Mouse (Mus musculus): ENCODE results near the gene Sec61g. TPM values are rescaled to one million over a fixed set of nuclear protein-coding genes. Genes with fewer than 3 reads are reported as not detected.

Gene Sec61g
- 20.7 and 28.8 TPM in 2 replicates for polyA plus RNA-seq (2012; rRNA removed)

GRCm38 (mm10) chr11:16508052-16508654 lies at the start of gene Sec61g:
TSS of gene Sec61g (minus strand) at chr11:16508484.
- Histone ChIP-seq H3K4me3 (ENCODE audit: insufficient read depth, low read length) (peak within 1 kb of the TSS; percentile 58), H3K27ac (ENCODE audit: insufficient read depth, low read length) (peak within 1 kb of the TSS; percentile 42; the same call in 1 of the 2 replicates), H3K4me1 (ENCODE audit: control insufficient read depth, insufficient read depth, low read length) (peaks cover 2% of the 10 kb centered on the region; the same call in 1 of the 2 replicates)
- TF ChIP-seq CTCF (IDR thresholded peaks at IDR 0.05; ENCODE audit: extremely low read depth, insufficient read depth, low read length) (no peak), POLR2A (IDR thresholded peaks at IDR 0.05; ENCODE audit: extremely low read depth, insufficient read depth, low read length) (peak; percentile 96)

GRCm38 (mm10) chr11:16546421-16547163 lies 38.3 kb upstream of the Sec61g start:
- TF ChIP-seq POLR2A (IDR thresholded peaks at IDR 0.05; ENCODE audit: extremely low read depth, insufficient read depth, low read length) (no peak), CTCF (IDR thresholded peaks at IDR 0.05; ENCODE audit: extremely low read depth, insufficient read depth, low read length) (no peak)
- H3K27ac ChIP-seq (ENCODE audit: insufficient read depth, low read length), result no peak overlapping the region
- no peaks in the 10 kb centered on the region for H3K4me1 ChIP-seq (ENCODE audit: control insufficient read depth, insufficient read depth, low read length)
- H3K4me3 ChIP-seq (ENCODE audit: insufficient read depth, low read length), result no peak overlapping the region

- TF ChIP-seq CTCF (IDR thresholded peaks at IDR 0.05; ENCODE audit: extremely low read depth, insufficient read depth, low read length), result no peak
- TF ChIP-seq POLR2A (IDR thresholded peaks at IDR 0.05; ENCODE audit: extremely low read depth, insufficient read depth, low read length), result no peak
- Histone ChIP-seq H3K4me3 (ENCODE audit: insufficient read depth, low read length) (no peak overlapping the region), H3K27ac (ENCODE audit: insufficient read depth, low read length) (no peak overlapping the region), H3K4me1 (ENCODE audit: control insufficient read depth, insufficient read depth, low read length) (no peaks in the 10 kb centered on the region)
These were observed 29.1 kb upstream of the Sec61g start for GRCm38 (mm10) chr11:16537379-16537778.

DNA sequence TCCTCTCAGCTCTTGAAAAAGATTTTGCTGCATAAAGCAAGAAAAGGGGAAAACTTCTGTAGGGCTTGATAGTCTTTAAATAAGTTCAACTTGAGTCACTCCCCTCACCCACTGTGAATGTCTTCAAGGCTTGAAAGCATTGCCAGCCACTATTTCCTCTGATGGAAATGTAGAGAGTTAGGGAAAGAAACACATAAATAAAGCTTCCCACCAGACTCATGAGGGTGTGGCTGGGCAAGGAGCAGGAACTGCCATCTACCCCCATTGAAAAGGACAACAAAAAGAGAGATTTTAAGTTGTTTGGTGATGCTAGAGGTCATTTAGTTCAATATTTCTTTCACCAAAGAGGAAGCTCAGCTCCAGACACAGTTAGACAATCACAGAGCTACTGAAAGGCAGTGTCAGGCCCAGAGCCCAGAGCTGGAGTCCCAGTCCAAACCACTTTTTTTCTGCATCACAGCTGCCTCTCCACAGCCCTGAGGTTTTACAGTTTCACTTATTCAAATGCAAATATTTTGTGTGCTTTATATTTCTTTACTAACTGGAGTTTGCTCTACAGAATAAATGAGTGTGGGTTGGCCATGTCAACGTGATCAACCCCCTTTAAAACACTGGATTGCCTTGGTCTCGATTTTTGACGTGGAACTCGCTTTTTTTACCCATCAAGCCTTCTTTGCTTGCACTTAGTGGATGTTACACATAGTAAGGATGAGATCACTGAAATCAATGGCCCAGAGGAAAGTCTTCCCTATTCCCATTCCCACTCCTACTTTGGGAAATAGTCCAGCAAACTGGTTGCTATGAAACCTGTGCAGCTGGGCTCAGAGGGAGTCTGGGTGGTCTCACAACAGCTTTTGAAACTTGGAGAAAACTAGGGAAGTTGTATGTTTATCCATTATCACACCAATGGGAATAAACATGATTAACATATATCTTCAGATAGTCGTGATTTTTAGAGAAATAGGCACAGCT lies 26.6 kb upstream of the Sec61g start:
- H3K4me3 ChIP-seq (ENCODE audit: insufficient read depth, low read length), result no peak overlapping the region
- no peak overlapping the region for H3K27ac ChIP-seq (ENCODE audit: insufficient read depth, low read length)
- TF ChIP-seq CTCF (IDR thresholded peaks at IDR 0.05; ENCODE audit: extremely low read depth, insufficient read depth, low read length), result no peak
- TF ChIP-seq POLR2A (IDR thresholded peaks at IDR 0.05; ENCODE audit: extremely low read depth, insufficient read depth, low read length), result no peak
- no peaks in the 10 kb centered on the region for H3K4me1 ChIP-seq (ENCODE audit: control insufficient read depth, insufficient read depth, low read length)

DNA sequence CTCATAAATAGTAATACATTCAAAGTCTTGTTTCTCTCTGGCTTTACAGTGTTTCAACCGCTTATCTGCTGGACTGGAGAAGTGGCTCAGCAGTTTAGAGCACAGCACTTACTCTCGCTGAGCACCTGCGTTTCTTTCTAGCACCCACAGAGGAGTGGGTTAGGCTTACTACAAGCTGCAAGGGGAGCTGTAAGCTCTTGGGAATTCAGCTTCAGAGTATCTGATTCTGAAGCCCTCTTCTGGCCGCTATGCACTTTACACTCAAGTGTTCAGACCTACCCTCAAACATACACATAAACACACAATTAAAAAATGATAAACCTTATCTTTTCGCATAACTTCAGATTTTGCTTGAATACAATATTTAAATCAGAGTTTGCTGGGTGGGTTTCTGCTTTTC lies 24.6 kb upstream of the Sec61g start:
- 0 out of 2 replicates have a peak, but pooled peaks have one; percentile 2 for TF ChIP-seq CTCF (IDR thresholded peaks at IDR 0.05; ENCODE audit: extremely low read depth, insufficient read depth, low read length)
- TF ChIP-seq POLR2A (IDR thresholded peaks at IDR 0.05; ENCODE audit: extremely low read depth, insufficient read depth, low read length), result no peak
- Histone ChIP-seq H3K4me3 (ENCODE audit: insufficient read depth, low read length) (no peak overlapping the region), H3K4me1 (ENCODE audit: control insufficient read depth, insufficient read depth, low read length) (no peaks in the 10 kb centered on the region), H3K27ac (ENCODE audit: insufficient read depth, low read length) (no peak overlapping the region)

GRCm38 (mm10) chr11:16528909-16529308 lies 20.6 kb upstream of the Sec61g start:
- no peak overlapping the region for H3K27ac ChIP-seq (ENCODE audit: insufficient read depth, low read length)
- TF ChIP-seq CTCF (IDR thresholded peaks at IDR 0.05; ENCODE audit: extremely low read depth, insufficient read depth, low read length), result no peak
- no peak for TF ChIP-seq POLR2A (IDR thresholded peaks at IDR 0.05; ENCODE audit: extremely low read depth, insufficient read depth, low read length)
- H3K4me1 ChIP-seq (ENCODE audit: control insufficient read depth, insufficient read depth, low read length), result no peaks in the 10 kb centered on the region
- no peak overlapping the region for H3K4me3 ChIP-seq (ENCODE audit: insufficient read depth, low read length)

DNA sequence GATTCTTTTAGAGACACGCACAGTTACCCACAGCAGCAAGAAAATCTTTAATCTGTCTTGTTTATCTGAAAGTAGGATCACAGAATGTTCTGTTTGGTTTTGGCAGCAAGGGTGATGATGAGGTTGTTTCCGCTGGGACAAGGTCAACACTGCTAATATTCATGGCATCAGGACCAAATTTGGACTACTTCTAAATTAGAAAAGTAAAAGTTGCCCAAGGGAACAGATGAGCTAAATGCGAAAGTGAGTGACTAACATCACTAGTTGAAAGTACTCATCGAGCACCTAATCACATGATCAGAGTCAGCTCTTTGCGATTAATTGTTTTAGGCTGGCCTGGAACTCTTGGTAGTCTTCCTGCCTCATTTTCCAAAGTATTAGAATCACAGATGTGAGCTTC lies 20.1 kb upstream of the Sec61g start:
- no peaks in the 10 kb centered on the region for H3K4me1 ChIP-seq (ENCODE audit: control insufficient read depth, insufficient read depth, low read length)
- no peak overlapping the region for H3K4me3 ChIP-seq (ENCODE audit: insufficient read depth, low read length)
- no peak for TF ChIP-seq POLR2A (IDR thresholded peaks at IDR 0.05; ENCODE audit: extremely low read depth, insufficient read depth, low read length)
- H3K27ac ChIP-seq (ENCODE audit: insufficient read depth, low read length), result no peak overlapping the region

- H3K27ac ChIP-seq (ENCODE audit: insufficient read depth, low read length), result no peak overlapping the region
- H3K4me1 ChIP-seq (ENCODE audit: control insufficient read depth, insufficient read depth, low read length), result no peaks in the 10 kb centered on the region
- no peak overlapping the region for H3K4me3 ChIP-seq (ENCODE audit: insufficient read depth, low read length)
- TF ChIP-seq CTCF (IDR thresholded peaks at IDR 0.05; ENCODE audit: extremely low read depth, insufficient read depth, low read length), result no peak
- TF ChIP-seq POLR2A (IDR thresholded peaks at IDR 0.05; ENCODE audit: extremely low read depth, insufficient read depth, low read length), result no peak
These were observed 19.5 kb upstream of the Sec61g start for GRCm38 (mm10) chr11:16527743-16528142.

DNA sequence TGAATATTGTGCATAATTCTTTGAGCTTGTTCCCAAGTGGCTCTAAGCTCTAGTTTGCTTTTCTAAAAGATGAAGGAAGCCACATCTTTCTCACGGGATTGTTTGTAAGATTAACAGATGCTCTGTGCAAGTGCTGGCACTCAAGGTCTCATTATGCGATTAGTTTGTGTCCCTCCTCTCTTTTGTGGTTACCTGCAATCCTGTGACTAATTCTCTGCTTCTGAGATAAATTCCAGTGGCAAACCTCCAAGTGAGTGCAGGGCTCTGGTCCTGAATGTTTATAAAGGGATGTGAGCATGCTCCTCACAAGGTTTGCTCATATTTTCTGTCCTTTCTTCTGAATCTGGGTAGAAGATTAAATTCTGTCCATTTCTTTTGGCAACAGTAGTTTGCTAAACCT lies 18.2 kb upstream of the Sec61g start:
- TF ChIP-seq CTCF (IDR thresholded peaks at IDR 0.05; ENCODE audit: extremely low read depth, insufficient read depth, low read length), result no peak
- TF ChIP-seq POLR2A (IDR thresholded peaks at IDR 0.05; ENCODE audit: extremely low read depth, insufficient read depth, low read length), result no peak
- no peak overlapping the region for H3K4me3 ChIP-seq (ENCODE audit: insufficient read depth, low read length)
- no peak overlapping the region for H3K27ac ChIP-seq (ENCODE audit: insufficient read depth, low read length)
- H3K4me1 ChIP-seq (ENCODE audit: control insufficient read depth, insufficient read depth, low read length), result no peaks in the 10 kb centered on the region
